Mouse (Mus musculus) adrenal gland, postnatal 10 days (tissue): ENCODE measurements at regions not wholly inside any gene's neighbourhood (a gene's known extent, or its start where the extent isn't known, plus 50 kb on each side); places are given as distances from the start of the nearest gene placed in this dataset.
A peak's percentile ranks its signal among the peaks of the same experiment; 100 is the strongest.

Experiments used
- DNase-seq: peaks from one replicate; pipeline ENCODE4 v3.0.0; 2021; ENCODE audit warnings: mixed read lengths

DNA sequence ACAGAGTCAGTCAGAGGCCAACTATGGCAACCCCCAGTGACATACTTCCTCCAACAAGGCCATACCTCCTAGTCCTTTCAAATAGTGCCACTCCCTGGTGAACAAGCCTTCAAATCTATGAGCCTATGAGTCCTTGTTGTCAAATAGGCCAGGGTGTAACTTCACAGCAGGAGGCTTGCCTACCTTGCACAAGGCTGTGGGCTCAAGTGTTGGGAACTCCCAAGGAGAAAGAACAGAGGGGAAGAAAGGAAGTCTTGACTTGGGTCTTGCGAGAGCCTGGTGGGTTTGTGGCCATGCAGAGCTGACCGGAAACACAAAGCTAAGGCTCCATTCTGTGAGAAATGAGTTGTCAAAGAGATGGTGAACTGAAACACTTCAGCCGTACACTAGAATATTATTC, 154.6 kb upstream of the Spdye4c start:
- no peak for DNase-seq

DNA sequence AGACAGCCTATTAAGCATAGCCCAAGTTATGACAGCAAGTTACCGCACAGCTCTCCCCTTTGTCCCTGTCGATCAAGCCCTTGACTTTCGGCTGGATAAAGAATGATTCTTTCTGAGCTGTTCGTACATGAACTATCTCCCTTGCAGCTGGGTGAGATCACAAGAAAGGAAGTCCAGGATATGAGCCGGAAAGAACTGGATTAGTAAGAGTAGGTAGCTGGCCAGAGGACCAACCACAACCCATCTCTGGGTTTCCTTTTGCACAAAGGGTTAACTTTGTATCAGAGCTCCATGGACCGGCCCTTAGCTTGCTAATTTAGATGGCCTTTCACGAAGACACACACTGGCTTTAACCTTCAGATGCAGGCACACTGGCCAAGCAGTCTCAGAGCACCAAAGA, 153.3 kb upstream of the Spdye4c start:
- no peak for DNase-seq

DNA sequence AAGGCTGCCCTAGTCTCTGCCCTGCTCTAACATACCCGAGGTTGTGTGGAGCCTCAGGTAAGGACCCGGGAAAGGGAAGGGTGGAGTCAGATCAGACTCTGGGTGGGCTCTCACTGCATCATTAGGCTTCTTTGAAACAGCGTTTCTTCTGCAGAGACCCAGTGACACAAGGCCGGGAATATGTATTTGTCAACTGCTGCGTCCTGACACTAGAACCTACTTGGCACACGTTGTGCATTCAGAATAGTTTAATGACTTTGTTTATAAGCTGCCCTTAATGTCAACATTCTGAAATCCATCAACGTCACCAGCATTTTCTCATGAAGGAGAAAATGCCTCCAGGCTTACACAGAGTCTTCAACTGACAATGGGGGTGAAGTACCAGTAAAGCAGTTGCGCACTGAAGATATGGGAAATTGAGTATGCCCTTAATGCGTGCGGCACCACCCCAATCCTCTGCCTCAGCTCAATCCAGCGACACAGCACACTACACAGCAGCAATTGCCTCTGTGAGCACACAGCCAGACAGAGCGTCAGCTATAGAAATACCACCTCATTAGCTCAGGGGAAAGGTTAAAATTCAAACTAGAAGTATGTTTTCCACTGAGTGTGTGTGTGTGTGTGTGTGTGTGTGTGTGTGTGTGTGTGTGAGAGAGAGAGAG, 152.7 kb upstream of the Spdye4c start:
- DNase-seq: no peak

DNA sequence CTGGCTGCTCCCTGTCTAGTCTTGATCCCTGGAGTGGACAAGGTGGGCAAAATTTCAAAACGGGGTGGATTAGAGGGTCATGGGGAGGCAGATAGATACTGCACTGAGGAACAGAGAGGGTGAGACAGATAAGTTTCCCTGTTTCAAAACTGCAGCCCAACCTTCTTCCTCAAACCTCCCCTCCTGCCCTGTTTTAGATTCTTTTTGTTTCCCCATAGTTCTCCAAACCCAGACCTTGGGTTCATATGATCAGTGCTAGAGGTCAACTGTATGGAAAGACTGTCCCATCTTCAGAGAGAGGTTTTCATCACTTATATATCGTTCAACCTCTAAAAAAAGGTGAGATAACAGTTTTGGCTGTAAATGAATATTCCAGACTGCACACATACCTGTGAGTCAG, 152.1 kb upstream of the Spdye4c start:
- DNase-seq: no peak

DNA sequence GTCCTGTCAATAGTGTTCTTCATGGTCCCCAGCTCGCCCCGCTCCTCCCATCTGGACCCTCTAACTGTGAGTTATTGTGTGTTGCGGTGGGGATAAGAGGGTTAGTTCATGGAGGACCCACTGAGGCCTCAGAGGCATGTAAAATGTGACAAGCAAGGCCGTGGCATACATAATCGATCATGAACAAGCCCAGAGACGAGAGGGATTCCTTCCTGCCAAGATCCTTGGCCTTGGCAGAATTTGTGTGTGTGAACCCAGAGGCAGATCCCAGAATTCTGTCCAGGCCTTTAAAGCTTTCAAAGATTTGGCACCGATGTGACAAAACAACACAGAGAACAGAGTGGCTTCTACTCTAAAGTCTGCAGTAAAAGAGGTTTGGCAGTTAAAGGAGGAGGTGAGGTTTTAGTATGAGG, 146.4 kb upstream of the Spdye4c start:
- no peak for DNase-seq

DNA sequence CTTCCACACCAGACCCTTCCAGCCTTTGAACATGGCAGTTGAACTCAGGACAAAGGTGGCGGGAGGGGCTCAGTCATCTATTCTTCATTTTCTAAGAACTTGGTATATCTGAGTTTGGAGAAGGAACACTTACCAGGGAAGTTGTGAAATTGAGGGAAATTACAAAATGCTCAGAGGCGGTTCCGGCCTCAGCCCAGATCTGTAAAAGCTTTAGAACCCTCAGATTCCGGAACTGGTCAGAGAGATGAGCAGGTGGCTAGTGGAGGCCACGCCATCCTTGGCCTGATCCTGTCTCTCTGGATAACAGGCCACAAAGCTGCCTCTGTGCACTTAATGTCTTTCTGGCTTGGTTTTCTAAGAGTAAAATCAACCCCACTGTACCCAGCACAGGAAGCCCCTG, 145.6 kb upstream of the Spdye4c start:
- DNase-seq: no peak

DNA sequence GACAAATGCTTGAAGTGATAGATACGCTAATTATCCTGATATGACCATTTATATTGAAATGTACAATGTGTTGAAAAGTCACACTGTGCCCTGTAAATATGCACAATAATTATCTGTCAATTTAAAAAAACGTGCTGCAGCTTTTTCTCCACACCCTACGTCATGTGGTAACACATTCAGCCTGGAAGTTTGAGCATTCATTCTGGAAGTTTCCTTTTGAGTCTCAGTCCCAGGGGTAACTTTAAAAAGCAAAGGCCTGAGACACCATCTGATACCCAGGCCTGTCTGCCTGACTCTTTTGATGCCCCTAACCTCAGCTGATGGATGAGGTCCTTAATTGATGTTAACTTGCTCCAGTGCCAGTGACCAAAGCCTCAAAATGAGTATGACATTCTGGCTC, 141.7 kb upstream of the Spdye4c start:
- DNase-seq: no peak

DNA sequence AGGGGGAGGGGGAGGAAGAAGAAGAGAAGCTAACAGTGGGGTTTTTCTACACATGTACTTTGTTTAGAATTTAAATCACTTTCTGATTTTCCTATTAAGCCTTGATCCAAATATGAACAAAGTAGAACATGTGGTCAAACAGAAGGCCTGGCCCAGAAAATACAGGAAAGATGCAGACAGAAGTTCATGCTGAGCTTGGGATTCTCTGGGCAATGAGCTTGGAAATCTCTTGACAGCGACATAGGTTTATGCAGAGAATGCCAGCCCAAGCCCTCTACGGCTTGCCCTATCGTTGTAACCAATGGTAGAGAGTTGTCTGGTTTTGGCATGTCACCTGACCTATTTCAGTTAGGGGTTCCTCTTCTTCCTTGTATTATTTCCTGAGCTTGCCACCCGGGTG, 141.0 kb upstream of the Spdye4c start:
- DNase-seq: no peak

DNA sequence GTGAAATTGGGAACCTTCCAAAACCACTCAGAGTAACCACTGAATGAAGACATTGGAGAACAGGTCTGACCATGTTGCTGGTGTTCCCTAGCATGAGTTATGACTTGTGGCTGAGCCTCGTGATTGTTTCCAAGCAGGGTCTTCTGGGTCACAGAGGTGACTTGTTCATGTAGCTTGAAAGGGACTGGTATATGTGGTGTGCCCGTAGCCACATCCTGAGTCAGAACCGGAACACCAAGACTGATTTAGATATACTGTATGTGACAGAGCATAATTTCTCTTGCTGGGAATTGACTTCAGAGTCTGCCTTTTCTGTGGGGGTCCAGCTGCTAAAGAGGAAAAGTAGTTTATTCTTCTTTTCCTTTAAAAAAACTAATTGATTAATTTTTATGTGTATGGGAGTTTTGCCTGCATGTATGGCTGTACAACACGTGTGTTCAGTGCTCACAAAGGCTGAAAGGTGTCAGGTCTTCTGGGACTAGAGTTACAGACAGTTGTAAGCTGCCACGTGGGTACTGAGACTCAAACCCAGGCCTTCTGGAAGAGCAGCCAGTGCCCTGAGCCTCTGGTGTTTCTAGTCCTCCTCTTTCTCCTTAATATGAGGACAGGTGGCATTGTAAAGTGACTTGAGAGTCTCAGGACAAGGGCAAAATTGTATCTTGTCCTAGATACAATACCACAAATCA, 139.3 kb upstream of the Spdye4c start:
- DNase-seq: no peak

DNA sequence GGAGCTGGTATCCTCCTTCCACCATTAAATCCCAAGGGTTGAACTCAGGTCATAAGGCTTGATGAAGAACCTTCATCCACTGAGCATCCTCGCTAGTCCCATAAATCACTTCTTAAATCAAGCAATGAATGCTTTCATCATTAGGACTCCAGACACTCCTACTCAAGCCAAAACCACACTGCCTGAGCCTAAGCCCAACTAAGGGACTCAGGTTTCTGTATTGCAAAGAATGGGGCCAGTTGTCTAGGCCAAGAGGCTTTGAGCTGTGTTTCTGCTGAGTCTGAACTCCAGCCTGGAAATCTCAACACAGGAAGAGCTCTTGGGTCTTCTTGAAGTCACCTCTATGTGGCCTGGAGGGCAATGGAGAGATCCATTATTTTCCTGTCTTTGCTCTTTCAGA, 138.4 kb upstream of the Spdye4c start:
- no peak for DNase-seq

DNA sequence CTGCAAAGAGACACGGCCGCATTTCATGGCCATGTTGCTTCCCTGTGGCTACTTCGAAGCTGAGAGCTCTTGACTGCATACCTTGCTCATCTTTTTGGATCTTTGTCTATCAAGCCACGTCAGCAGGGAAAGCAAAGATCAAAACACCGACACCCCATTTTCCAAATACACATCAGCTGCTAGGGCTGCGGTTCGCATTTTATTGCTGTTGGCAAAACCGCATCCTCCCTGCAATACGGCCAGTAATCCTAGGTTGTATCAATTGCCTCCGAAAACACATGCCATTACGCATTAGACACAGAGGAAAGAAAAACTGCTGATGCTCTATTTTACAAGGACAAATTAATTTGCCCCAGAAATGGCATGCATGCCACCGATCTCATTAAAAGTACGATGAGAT, 136.5 kb upstream of the Spdye4c start:
- DNase-seq: no peak

DNA sequence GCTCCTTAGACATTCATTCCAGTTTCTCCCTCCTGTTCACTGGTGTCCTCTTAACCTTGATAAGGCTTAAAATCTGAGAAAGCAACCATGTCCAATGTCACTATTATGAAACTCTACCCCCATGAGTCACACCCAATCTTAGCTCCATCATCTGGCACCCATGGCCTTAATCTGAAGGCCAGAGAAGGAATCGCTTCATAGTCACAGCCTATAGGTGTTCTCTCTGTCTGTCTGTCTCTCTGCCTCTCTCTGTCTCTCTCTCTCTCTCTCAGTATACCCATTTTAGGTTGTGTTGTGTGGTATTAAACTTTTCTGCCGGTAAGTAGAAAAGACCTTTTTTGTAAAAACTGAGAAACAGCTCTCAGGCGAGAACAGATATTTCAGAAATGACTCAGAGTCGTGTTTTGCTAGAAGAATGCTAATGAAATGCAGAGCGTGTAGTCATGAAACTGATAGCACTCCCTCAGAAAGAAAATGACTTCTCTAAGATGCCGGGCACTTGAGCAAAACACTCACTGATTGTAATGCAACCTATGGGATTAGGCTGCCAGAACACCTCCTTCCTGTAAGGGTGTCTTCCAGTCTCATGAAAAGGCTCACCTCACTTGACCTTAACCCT, 133.3 kb upstream of the Spdye4c start:
- DNase-seq: no peak

DNA sequence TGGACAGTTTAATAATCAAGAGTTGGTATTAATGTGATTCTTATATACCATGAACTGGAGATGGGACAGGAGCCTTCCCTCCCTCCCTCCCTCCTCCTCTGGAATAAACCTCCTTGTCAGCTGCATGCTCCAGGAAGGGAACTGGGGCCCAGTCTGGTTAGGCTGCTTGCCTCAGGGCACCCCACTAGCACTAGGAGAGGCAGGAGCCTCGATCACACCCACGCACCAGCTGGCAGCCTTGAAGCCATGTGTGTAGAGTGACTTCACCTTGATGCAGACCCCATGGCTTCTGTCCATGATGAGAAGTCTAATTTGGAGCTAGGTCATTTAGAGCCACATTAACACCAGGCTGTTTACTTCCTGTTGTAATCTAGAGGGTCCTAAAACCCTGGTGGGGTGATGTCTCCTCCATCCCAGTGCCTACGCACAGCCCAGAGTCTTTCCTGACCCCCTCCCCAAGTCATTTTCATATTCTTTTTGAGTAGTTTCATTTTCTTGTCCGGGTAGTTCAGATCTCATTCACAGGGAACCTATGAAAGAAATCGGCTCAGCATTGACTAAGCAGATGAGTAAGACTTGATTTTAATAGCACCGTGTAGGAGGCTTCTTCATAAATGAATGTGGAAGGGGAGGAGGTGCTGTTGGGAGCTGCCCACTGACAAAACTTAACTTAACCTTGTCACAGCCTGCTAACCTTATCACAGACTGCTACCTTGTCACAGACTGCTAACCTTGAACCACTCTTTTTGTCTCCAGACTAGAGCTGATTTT, 125.6 kb upstream of the Spdye4c start:
- no peak for DNase-seq

DNA sequence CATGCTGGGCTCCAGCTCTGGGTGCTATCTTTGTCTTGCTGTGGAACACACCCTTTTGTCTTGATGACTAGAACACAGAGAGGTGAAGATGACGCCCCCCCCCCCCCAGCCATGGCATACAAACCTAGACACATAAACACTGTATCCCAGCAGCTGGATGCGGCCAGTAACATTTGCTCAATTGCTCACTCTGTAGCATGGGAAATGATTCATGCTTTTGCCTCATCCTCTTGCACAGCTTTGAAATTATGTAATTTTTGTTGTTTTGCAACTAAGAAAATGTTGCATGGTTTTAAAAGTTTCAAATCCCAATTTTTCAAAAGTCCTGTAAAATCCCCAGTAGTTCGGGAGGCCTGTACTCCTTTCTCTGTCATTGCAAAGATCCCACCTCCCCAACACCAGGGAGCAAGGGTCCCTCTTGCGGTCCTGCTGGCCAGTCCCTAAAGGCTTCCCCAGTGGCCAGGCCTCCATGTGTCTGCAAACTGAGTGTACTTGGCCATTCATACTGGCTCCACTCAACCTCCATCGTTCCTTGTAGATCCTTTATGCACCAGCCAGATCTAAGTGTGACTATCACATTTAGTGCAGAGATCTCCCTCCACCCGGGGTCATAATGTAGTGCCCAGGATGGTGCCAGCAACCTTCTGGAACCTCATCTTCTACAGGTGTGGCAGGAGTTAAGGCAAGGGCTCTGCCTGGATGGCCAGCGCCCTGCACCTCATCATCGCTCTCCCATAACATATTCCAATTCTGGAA, 123.3 kb upstream of the Spdye4c start:
- no peak for DNase-seq

DNA sequence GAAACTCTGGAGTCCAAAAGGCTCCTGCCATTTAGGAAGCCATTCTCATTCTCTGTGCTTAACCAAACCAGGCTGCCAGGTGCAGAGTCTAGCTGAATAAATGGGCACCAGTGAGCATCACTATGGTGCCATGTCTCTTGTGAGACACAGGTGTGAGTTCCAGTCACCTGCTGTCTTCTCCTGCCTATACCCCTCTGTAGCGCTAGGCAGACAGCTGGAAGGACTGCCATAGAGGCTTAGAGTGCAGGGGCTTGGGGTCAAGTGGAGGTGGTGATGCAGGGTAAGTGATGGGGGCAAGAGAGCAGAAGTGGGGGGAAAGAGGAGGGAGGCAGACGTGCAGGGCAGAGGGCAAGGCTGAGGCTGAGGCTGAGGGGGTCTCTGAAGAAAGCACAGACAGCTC, 122.7 kb upstream of the Spdye4c start:
- DNase-seq: no peak

DNA sequence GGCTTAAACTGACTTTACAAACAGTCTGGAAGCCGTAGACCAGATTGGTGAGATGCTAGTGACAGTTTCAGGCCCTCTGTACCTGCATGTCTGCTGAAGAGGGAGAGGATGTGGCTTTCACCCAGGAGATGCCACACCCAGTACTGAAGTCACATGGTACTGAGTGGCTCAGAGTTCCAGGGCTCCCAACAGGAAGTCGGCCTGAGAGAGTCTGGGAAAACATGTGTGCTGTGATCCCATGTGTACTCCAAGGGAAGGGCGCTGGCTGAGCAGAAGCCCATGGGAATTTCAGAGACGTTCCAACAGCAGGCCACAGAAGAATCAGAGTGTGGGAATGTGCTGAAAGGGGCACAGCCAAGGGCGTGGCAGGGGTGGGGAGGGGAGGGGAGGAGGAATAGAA, 120.7 kb upstream of the Spdye4c start:
- DNase-seq: peak; percentile 37

DNA sequence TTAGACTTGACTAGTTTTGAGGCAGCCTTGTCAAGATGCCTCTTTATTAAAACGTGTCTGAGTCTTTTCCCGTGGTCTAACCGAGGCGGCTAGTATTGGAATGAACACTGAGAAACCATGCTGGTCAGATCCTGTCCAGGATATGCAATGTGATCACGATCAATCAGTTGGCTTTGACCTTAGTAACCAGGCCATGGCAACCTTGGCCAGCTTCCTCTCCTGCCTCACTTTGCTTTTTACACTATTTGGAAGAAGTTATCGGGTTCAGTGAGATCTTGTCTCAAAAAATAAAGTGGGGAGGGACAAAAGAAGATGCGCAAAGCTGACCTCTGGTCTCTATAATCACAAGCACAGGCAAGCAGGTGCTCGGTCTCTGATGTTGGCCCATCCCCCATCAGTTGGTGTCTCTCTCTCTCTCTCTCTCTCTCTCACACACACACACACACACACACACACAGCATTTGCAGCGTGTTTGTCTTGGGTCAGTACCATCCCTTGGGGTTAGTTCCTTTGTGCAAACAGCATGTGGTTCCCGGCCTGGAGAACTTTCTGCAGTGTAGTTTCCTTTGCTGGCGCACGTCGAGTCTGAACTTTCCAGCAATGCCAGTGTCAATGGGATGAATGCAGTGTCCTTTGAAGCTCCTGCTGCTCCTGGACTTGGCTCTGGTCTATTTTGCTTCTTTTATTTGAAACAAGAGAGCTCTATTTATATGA, 117.6 kb upstream of the Spdye4c start:
- no peak for DNase-seq

DNA sequence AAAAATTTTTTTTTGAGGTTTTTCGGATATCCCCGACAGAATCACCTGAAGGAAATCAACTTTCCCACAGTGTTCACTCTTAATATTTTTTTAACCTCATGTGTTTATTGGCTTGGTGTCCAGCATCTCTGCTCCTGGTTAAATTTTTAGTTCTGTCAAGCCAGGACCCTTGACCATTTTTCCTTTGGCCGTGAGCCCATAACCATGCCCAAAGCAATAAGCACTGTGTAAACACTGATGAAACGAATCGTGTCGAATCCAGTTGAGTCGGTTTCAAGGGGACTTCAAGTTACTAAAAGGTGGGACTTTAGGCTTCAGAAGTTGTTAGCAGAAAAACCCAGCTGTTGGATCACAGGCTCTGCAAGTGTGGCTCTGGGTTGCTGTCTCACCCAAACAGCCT, 117.0 kb upstream of the Spdye4c start:
- DNase-seq: no peak

DNA sequence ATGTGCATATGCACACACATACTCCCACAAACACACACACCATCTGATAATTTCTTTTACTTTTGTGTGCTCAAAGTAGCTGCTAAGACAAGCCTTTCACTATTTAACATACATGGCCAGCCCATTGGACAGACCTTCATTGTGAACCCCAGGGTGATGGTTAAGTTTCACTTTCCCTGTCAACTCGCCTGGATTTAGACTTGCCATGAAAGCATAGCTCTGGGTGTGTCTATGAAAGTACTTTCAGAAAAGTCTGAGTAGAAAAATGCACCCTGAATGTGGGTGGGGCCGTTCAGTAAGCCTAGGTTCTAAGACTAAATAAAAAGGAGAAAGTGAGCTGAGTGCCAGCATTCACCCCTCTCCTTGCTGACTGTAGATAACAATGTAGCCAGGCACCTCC, 113.8 kb upstream of the Spdye4c start:
- DNase-seq: no peak

DNA sequence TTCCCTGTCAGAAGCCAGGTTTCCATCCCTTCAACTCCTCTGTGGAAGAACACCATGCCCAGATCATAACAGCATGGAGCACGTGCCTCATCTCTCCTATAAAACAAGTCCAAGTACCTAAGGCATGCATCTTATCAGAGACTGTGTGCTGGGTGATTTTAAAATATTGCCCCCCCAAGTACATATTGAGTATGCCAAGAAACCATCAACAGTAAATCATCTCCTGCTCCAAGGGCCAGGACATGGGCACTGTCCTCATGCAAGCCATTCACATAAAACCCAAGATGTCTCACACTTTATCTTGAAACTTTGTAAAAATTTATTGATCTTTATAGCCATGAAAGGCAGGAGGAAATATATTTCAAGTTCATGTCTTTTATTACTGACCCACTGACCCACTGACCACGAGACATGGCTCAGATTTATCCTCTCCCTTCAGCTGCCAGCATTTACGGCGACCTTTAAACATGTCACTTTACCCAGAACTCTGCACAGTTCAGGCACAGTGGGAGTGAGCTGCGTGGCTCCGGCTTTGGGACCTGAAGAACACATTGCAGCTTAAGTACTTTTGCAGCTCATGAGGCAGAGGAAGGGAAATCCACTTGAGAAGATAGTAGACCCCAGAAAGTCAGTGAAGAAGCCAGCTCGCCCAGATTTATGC, 99.7 kb upstream of the Spdye4c start:
- no peak for DNase-seq

DNA sequence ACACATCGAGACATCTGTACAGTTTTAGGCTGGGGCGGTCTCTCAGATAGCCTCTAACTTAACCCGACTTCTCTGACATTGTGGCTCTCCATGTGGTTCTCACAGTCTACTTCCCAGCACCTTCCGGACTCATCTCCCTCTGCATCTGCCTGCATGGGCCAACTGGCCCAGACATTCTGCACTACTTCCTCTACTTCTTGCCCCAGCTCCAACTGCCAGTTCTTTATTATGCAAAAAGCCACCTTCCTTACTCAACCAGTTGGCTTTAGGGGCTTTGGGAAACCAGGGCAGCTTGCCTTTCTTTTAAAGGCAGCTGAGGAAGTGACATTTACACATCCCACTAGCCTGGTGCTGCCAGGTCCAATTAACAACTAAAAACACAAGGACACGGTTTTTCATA, 97.1 kb upstream of the Spdye4c start:
- no peak for DNase-seq
